ENCODE assay signal across 16 mouse cellular contexts in genomic region chr11:4507421-4507820, GRCm38 (mm10).
DNase-seq lines count a peak whose midpoint lies in the region; ATAC-seq and TF ChIP-seq lines count a peak whose summit lies in the region.
"Had no signal": no experiment of that assay in that cellular context is flagged by ENCODE, and none has a peak within 500 bp of the region (broad histone marks: within the 10 kb centered on the region; RNA-seq: fewer than 3 reads in every experiment).

No protein-coding gene starts in this region.

- no peaks in the 10 kb centered on the region for H3K9me3 ChIP-seq in heart, embryonic 13.5 days
- H3K9me3 ChIP-seq: embryonic facial prominence, embryonic 15.5 days; forebrain, embryonic 10.5 days; hindbrain, embryonic 10.5 days had no signal

- TF ChIP-seq POLR2A in cortical plate, adult 2 months (IDR thresholded peaks at IDR 0.05; ENCODE audit: extremely low read depth, insufficient read depth, low read length) = no peak

- TF ChIP-seq CTCF in cortical plate, adult 2 months (IDR thresholded peaks at IDR 0.05; ENCODE audit: extremely low read depth, insufficient read depth, low read length) = no peak

- no peak for DNase-seq in heart, postnatal 25 days (ENCODE audit: low spot score)
- DNase-seq in retina, postnatal 1 day = peak; percentile 26
- no peak for DNase-seq in retina, embryonic 14.5 days (ENCODE audit: low spot score)
- no peak for DNase-seq in frontal cortex, postnatal 25 days (ENCODE audit: low spot score in 2 of 2)
- DNase-seq: adrenal gland, postnatal 25 days; cerebellum, adult 8-10 months; gastrocnemius, postnatal 14 days; left cerebral cortex, postnatal 4 days; thymus, postnatal 25 days had no signal

- ATAC-seq in heart, embryonic 13.5 days (ENCODE audit: extremely low read depth, insufficient number of reproducible peaks, low FRiP score, low TSS enrichment) = no peak
- ATAC-seq in megakaryocyte, adult 5-6 weeks (ENCODE audit: poor library complexity, severe bottlenecking) = no peak

- intact Hi-C loops in heart, postnatal 25 days (cut with DNase I) = no loop called here

- no peak overlapping the region for H3K9ac ChIP-seq in heart, embryonic 13.5 days
- H3K9ac ChIP-seq: embryonic facial prominence, embryonic 15.5 days had no signal

- 41% methylated on average over 2 of the region's 2 CpGs for WGBS in heart, embryonic 13.5 days

- H3K36me3 ChIP-seq in heart, embryonic 13.5 days = peaks cover 76% of the 10 kb centered on the region

- no peak overlapping the region for H3K4me3 ChIP-seq in heart, embryonic 13.5 days
- H3K4me3 ChIP-seq in cortical plate, adult 2 months (ENCODE audit: insufficient read depth, low read length) = no peak overlapping the region
- H3K4me3 ChIP-seq: embryonic facial prominence, embryonic 15.5 days; forebrain, embryonic 10.5 days; hindbrain, embryonic 10.5 days; layer of hippocampus, adult 2 months had no signal

- peak overlapping the region; percentile 46; the same call in 1 of the 2 replicates for H3K27ac ChIP-seq in heart, embryonic 13.5 days (replicated peaks)
- H3K27ac ChIP-seq in cortical plate, adult 2 months (ENCODE audit: insufficient read depth, low read length) = peak overlapping the region; percentile 23; the same call in 1 of the 2 replicates
- H3K27ac ChIP-seq: embryonic facial prominence, embryonic 15.5 days; forebrain, embryonic 10.5 days; hindbrain, embryonic 10.5 days; layer of hippocampus, adult 2 months had no signal

- peaks cover 13% of the 10 kb centered on the region for H3K4me1 ChIP-seq in heart, embryonic 13.5 days
- H3K4me1 ChIP-seq in cortical plate, adult 2 months (ENCODE audit: control insufficient read depth, insufficient read depth, low read length) = no peaks in the 10 kb centered on the region
- H3K4me1 ChIP-seq: embryonic facial prominence, embryonic 15.5 days; forebrain, embryonic 10.5 days; hindbrain, embryonic 10.5 days had no signal

- no peaks in the 10 kb centered on the region for H3K27me3 ChIP-seq in heart, embryonic 13.5 days (replicated peaks)
- H3K27me3 ChIP-seq: embryonic facial prominence, embryonic 15.5 days had no signal

- no peak overlapping the region for H3K4me2 ChIP-seq in heart, embryonic 13.5 days
- H3K4me2 ChIP-seq: embryonic facial prominence, embryonic 15.5 days had no signal
